Mouse (Mus musculus): ENCODE measurements at regions not wholly inside any gene's neighbourhood (a gene's known extent, or its start where the extent isn't known, plus 50 kb on each side); places are given as distances from the start of the nearest gene placed in this dataset.

- no peak for DNase-seq (ENCODE audit: low read depth, low spot score)
These were observed 95.0 kb upstream of the Supt20 start for GRCm38 (mm10) chr3:54597326-54598274.

DNA sequence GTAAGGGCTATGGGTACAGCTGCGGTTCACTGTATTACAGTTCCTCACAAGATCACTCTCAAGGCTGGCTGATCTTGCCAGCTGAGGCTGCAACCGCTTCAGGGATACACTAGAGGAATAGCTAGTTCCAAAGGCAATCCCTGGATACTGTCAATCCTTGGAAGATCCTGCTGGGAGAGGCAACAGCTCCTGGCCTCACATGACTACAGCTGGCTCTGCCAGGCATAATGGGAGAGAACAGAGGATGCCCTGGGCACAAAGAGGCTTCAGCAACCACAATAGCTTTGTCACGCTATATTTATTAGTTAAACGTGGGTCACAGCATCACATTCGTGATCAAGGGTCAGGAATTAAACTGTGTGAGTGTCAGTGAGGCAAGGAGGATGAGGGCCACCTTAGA lies 94.3 kb upstream of the Supt20 start:
- DNase-seq (ENCODE audit: low read depth, low spot score) = no peak

- no peak for DNase-seq (ENCODE audit: low read depth, low spot score)
These were observed 87.8 kb upstream of the Supt20 start for GRCm38 (mm10) chr3:54604705-54605379.

DNA sequence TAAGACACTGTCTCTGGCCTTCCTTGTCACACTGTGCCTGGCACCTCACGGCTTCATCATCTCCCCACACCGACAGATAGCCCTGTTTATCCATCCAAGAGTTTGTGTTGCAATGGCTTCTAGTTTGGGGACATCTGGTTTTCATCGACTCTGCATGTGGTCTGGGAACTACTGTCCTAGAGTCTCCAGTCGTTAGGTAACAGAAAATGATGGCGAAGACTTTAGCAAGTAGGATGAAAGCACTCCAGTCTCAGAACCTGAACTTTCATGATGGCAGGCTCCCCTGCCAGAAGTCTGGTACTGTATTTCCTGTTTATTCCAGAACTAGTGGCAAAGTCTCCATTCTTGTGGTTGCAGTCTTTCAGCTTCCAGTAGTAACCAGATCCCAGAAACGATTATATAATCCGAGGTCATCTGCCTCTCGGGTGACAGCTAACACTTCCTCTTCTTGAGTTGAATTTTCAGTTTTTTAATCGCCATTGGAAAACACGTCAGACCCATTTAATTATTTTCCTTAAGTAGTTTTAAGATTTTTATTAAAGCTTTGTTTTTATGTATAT lies 81.1 kb upstream of the Supt20 start:
- DNase-seq (ENCODE audit: low read depth, low spot score) = no peak

DNA sequence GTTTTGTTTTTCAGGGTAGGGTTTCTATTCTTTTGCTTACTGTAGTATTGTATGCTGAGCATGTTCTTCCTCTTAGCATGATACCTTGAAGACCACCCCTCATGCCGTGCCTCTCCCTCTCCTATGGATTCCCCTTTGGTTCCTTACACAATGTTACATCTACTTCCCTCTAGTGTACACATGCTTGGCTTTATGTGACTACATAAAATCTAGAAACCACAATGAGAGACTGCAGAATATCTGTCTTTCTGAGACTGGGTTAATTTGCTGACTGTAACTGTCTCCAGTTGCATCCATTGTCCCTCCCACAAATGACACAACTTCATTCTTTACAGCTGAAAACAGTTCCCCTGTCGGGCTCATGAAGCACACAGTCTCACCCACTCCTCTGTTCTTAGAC lies 78.8 kb upstream of the Supt20 start:
- DNase-seq (ENCODE audit: low read depth, low spot score) = no peak

- no peak for DNase-seq (ENCODE audit: low read depth, low spot score)
These were observed 75.3 kb upstream of the Supt20 start for GRCm38 (mm10) chr3:54617298-54617697.

DNA sequence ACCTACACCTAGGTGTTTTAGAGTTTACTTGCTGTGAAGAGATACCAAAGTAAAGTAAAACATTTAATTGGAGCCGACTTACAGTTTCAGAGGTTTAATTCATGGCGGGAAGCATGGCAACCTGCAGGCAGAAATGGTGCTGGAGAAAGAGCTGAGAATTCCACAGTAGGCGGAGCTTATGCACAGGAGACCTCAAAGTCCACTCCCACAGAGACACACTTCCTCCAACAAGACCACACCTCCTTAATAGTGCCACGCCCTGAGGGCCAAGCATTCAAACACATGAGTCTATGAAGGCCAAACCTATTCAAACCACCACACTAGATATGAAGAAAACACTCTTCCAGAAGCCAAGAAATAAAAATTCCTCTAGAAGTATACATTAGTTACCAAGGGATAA lies 74.3 kb upstream of the Supt20 start:
- DNase-seq (ENCODE audit: low read depth, low spot score) = no peak

DNA sequence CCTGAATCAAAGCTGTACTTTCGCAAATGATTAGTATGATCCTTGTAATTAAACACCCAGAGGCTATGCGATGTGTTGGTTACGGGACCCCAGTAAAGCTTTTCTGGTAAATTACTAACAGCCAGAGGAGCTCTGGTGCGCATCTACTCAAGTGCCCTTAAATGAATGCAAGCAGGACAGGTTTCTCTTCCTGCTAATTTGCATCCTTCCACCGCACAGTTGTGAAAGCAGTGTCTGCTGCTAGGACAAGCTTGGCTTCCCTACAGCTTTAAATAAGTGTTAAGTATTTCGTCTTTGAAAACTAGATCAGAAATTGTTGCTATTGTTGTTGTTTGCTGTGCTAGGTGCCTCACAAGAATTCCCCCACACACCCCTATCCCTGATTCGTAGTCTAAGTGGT lies 62.4 kb upstream of the Supt20 start:
- no peak for DNase-seq (ENCODE audit: low read depth, low spot score)

- no peak for DNase-seq (ENCODE audit: low read depth, low spot score)
These were observed 59.9 kb upstream of the Supt20 start for GRCm38 (mm10) chr3:54632731-54633130.

- DNase-seq (ENCODE audit: low read depth, low spot score) = no peak
These were observed 59.2 kb upstream of the Supt20 start for GRCm38 (mm10) chr3:54633446-54633845.

- DNase-seq (ENCODE audit: low read depth, low spot score) = no peak
These were observed 58.2 kb upstream of the Supt20 start for GRCm38 (mm10) chr3:54634456-54634855.

All from brain, adult 2 months (tissue).